Mouse (Mus musculus): ENCODE results near the gene Nog. TPM values are rescaled to one million over a fixed set of nuclear protein-coding genes. Genes with fewer than 3 reads are reported as not detected.

Nog gene
- polyA plus RNA-seq (2017; shearing (Covaris generic)), result not detected

DNA sequence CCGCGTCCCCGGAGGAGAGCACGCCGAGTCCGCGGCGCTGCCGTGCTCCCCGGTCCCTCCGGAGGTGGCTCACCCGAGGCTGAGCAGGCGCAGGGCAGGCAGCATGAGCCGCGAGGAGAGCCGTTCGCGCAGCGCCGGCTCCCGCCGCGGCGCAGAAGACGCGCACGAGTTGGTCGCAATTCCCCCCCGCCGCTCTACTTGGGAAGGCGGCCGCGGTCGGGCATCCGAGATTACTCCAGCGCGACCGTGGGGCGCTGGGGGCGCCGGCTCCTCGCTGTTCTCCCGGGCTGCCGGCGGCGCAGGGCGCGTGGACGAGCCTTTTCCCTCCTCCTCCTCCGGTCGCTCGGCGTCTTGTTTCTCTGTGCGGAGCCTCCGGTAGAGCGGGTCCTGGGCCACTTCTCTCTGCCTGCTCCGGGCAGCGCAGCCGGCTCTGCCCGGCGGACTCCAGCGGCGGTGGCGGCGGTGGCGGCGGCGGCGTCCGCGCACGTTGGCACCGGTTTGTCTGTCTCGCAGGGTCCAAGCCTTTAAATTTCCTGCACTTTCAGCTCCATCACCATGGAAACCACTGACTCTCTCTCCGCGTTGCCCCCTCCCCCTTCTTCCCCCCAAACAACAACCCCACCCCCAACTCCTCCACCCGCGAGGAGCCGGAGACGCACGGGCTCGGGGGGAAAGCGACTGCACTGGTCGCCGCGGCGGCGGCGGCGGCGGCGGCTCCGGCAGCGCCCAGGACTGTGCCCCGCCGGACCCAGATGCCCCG is at the start of gene Nog:
Nog (minus strand) TSS at position 277 of the 760 bp plus-strand sequence.

Other genes starting within 250 kb of the Nog start
- gene Dgke, start 235.5 kb downstream of the Nog start, polyA plus RNA-seq (2017; shearing (Covaris generic)), result 15.6 TPM
- not detected for gene Gm525, start 228.5 kb downstream of the Nog start, polyA plus RNA-seq (2017; shearing (Covaris generic))